Mouse (Mus musculus) heart, adult 2 months (tissue): ENCODE measurements around the gene Ccdc163. TPM values are rescaled to one million over a fixed set of nuclear protein-coding genes. Genes with fewer than 3 reads are reported as not detected.

Experiments
- DNase-seq, 2 experiments: peaks; one replicate each; pipeline ENCODE4 v3.0.0; 2021
- H3K27ac ChIP-seq: fragments of 200-600 bp; 2 replicates; pipeline ENCODE4 v1.8.1; 2022
- H3K27me3 ChIP-seq: fragments of 200-500 bp; 2 replicates; pipeline ENCODE4 v1.6.1; 2012; ENCODE audit warnings: mild to moderate bottlenecking, low read length, inconsistent platforms, mixed read lengths; ENCODE audit not compliant: control insufficient read depth, insufficient read depth
- H3K36me3 ChIP-seq: fragments of 200-500 bp; 2 replicates; pipeline ENCODE4 v1.6.1; 2012; ENCODE audit warnings: low read length, inconsistent platforms; ENCODE audit not compliant: control insufficient read depth, insufficient read depth
- H3K4me1 ChIP-seq: fragments of 200-500 bp; 2 replicates; pipeline ENCODE4 v1.6.1; 2011; ENCODE audit warnings: low read length; ENCODE audit not compliant: control insufficient read depth, insufficient read depth
- H3K4me3 ChIP-seq: fragments of 200-600 bp; 2 replicates; pipeline ENCODE4 v1.8.1; 2022
- H3K79me2 ChIP-seq: fragments of 200-500 bp; replicated peaks from 2 replicates; pipeline ENCODE4 v1.6.1; 2012; ENCODE audit warnings: mild to moderate bottlenecking, inconsistent platforms, low read length, moderate library complexity, mixed read lengths; ENCODE audit not compliant: control insufficient read depth, insufficient read depth
- H3K9ac ChIP-seq: fragments of 200-500 bp; 2 replicates; pipeline ENCODE4 v1.6.1; 2012; ENCODE audit warnings: low read depth, mild to moderate bottlenecking, control low read depth, inconsistent platforms, low read length, mixed read lengths
- CTCF ChIP-seq: fragments of 200-600 bp; IDR thresholded peaks from 2 replicates; pipeline ENCODE4 v1.8.1; 2022; ENCODE audit warnings: antibody characterized with exemption, mild to moderate bottlenecking, moderate library complexity
- EP300 ChIP-seq: fragments of 200-500 bp; IDR thresholded peaks from 2 replicates; pipeline ENCODE4 v1.6.1; 2011; ENCODE audit warnings: low read depth, low read length, control low read depth; ENCODE audit not compliant: insufficient read depth
- POLR2A ChIP-seq: fragments of 200-500 bp; IDR thresholded peaks from 2 replicates; pipeline ENCODE4 v1.6.1; 2011; ENCODE audit warnings: mild to moderate bottlenecking, low read depth, low read length, control low read depth; ENCODE audit not compliant: insufficient read depth
- WGBS: fragments of 180-500 bp; shearing (Covaris S2); methylation state at CpG from one replicate; pipeline ENCODE4 v1.1.7; 2018; 5-methylcytosine and 5-hydroxymethylcytosine counted together
- intact Hi-C: fragments of 180-260 bp; cut with DNase I; formaldehyde crosslinking; loops from one replicate; pipeline ENCODE4 v1.15.1; 2025
- polyA plus RNA-seq: library from polyadenylated mRNA; depleted of rRNA; stranded (reverse); fragments of >200 nt; gene quantifications from 2 replicates; pipeline ENCODE4 v1.2.3, GENCODE M21; 2012
- total RNA-seq, 2 experiments: library from RNA; stranded (reverse); gene quantifications; 2 replicates each; pipeline ENCODE4 v1.2.3; 2021

Gene Ccdc163
- total and polyA plus RNA-seq, 3 experiments = 4.3 to 17.2 (median 5.5) TPM

DNA sequence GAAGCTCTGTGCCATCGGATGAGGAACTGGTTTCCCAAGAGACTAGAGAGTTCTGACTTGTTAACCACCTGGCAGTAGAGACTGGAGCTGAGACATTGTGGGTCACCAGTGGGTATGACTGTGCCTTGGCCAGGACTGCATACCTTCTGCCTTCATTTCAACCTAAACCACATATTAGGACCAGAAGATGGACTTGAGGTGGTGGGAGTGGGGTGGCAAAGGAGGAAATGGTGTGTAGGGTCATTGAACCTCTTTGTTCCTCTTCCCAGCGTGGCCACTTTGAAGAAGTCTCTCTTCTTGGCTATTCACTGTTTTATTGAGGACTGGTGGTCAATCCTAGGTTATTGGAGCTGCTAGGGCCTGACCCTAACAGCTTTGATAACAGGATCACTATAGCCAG is 73.1 kb downstream of the Ccdc163 start:
- no peak overlapping the region for H3K4me3 ChIP-seq
- no peaks in the 10 kb centered on the region for H3K27me3 ChIP-seq
- TF ChIP-seq EP300 (no peak), POLR2A (no peak), CTCF (no peak)
- no peaks in the 10 kb centered on the region for H3K36me3 ChIP-seq
- H3K79me2 ChIP-seq = no peaks in the 10 kb centered on the region
- no peak overlapping the region for H3K27ac ChIP-seq
- DNase-seq = no peak
- intact Hi-C loops = no loop called here
- 54% methylated on average over 2 of the region's 2 CpGs for WGBS
- H3K9ac ChIP-seq = no peak overlapping the region
- H3K4me1 ChIP-seq = no peaks in the 10 kb centered on the region

- H3K79me2 ChIP-seq = no peaks in the 10 kb centered on the region
- no peak overlapping the region for H3K9ac ChIP-seq
- no peak overlapping the region for H3K4me3 ChIP-seq
- intact Hi-C loops = no loop called here
- DNase-seq = no peak
- WGBS = 55% methylated on average over 8 of the region's 8 CpGs
- no peaks in the 10 kb centered on the region for H3K36me3 ChIP-seq
- TF ChIP-seq CTCF (no peak), EP300 (no peak), POLR2A (no peak)
- H3K27ac ChIP-seq = no peak overlapping the region
- H3K4me1 ChIP-seq = no peaks in the 10 kb centered on the region
- H3K27me3 ChIP-seq = no peaks in the 10 kb centered on the region
These were observed 73.9 kb downstream of the Ccdc163 start for GRCm38 (mm10) chr4:116782171-116782570.

DNA sequence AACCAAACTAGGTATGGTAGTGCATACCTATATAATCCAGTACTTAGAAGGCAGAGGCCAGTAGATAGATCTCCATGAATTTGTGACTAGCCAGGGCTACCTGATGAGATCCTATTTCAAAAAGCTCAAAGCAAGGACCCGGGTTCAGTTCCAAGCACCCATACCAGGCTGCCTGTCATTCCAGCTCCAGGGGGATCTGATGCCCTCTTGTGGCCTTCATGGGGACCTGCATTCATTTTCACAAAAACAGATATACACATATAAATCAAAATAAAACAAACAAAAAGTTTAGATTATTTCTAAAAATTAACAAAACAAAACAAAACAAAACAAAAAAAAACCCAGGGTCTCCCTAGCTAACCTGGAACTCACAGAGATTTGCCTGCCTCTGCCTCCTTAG is 78.3 kb downstream of the Ccdc163 start:
- WGBS = 97% methylated on average over 1 of the region's 1 CpGs
- no peak overlapping the region for H3K4me3 ChIP-seq
- H3K9ac ChIP-seq = no peak overlapping the region
- intact Hi-C loops = no loop called here
- TF ChIP-seq EP300 (no peak), POLR2A (no peak), CTCF (peak; percentile 48)
- no peaks in the 10 kb centered on the region for H3K27me3 ChIP-seq
- H3K36me3 ChIP-seq = no peaks in the 10 kb centered on the region
- no peak for DNase-seq
- no peak overlapping the region for H3K27ac ChIP-seq
- no peaks in the 10 kb centered on the region for H3K4me1 ChIP-seq
- no peaks in the 10 kb centered on the region for H3K79me2 ChIP-seq

GRCm38 (mm10) chr4:116787985-116788760 is 79.9 kb downstream of the Ccdc163 start:
- H3K79me2 ChIP-seq = no peaks in the 10 kb centered on the region
- no peak overlapping the region for H3K27ac ChIP-seq
- H3K27me3 ChIP-seq = no peaks in the 10 kb centered on the region
- DNase-seq = peak in 1 of 2 experiments; percentile 27
- H3K9ac ChIP-seq = no peak overlapping the region
- WGBS = 45% methylated on average over 7 of the region's 7 CpGs
- H3K36me3 ChIP-seq = no peaks in the 10 kb centered on the region
- H3K4me3 ChIP-seq = no peak overlapping the region
- intact Hi-C loops = no loop called here
- TF ChIP-seq POLR2A (no peak), CTCF (no peak), EP300 (no peak)
- H3K4me1 ChIP-seq = no peaks in the 10 kb centered on the region

- WGBS = 9% methylated on average over 3 of the region's 3 CpGs
- TF ChIP-seq POLR2A (no peak), EP300 (0 out of 2 replicates have a peak, but pooled peaks have one; percentile 22), CTCF (peak; percentile 95)
- Histone ChIP-seq H3K27me3 (no peaks in the 10 kb centered on the region), H3K4me3 (no peak overlapping the region), H3K27ac (no peak overlapping the region), H3K79me2 (no peaks in the 10 kb centered on the region), H3K36me3 (no peaks in the 10 kb centered on the region), H3K9ac (no peak overlapping the region), H3K4me1 (no peaks in the 10 kb centered on the region)
- intact Hi-C loops = loop anchor here (1.0 kb wide), 1 partner anchor 70 kb away; no protein-coding TSS in a partner anchor
- DNase-seq = peak; percentile 49 to 66
These were observed 80.6 kb downstream of the Ccdc163 start for GRCm38 (mm10) chr4:116788956-116789355.

DNA sequence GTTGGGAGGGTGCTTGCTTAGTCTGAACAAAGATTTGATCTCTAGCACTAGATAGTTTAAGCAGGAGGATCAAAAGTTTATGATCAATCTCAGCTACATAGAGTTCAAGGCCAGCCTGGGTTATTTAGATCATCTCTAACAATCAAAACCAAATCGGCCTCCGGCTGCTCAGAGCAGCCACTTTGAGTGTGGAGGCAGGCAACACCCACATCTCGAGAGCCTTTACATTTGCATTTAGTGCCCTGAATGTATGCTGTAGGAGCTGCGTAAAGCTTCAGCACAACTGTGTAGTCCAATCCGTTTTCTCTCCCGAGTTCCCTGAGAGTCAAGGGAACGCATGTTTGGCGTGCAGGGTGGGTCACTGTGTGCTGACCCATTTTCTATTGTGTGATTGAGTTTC is 84.1 kb downstream of the Ccdc163 start:
- Histone ChIP-seq H3K79me2 (no peaks in the 10 kb centered on the region), H3K4me1 (no peaks in the 10 kb centered on the region), H3K27ac (no peak overlapping the region), H3K36me3 (peaks cover under 1% of the 10 kb centered on the region; the same call in 1 of the 2 replicates), H3K27me3 (no peaks in the 10 kb centered on the region), H3K4me3 (no peak overlapping the region), H3K9ac (no peak overlapping the region)
- TF ChIP-seq EP300 (no peak), CTCF (no peak), POLR2A (no peak)
- intact Hi-C loops = no loop called here
- DNase-seq = no peak
- 88% methylated on average over 8 of the region's 8 CpGs for WGBS
